Mouse (Mus musculus): ENCODE data around the gene Tuba8. TPM values are rescaled to one million over a fixed set of nuclear protein-coding genes. Genes with fewer than 3 reads are reported as not detected.

The Tuba8 gene
- polyA plus RNA-seq, 1 experiment from 2014 or later = 0.53 TPM

- Histone ChIP-seq H3K27me3 (ENCODE audit: control insufficient read depth, insufficient read depth, low read length) (peaks cover 13% of the 10 kb centered on the region), H3K4me3 (ENCODE audit: low read depth, low read length) (no peak overlapping the region), H3K9me3 (replicated peaks; ENCODE audit: control insufficient read depth, low read length) (no peaks in the 10 kb centered on the region), H3K27ac (replicated peaks; ENCODE audit: low read depth, low read length) (no peak overlapping the region), H3K4me2 (ENCODE audit: low read depth, low read length) (no peak overlapping the region), H3K9ac (replicated peaks; ENCODE audit: low read length) (no peak overlapping the region), H3K4me1 (ENCODE audit: control insufficient read depth, insufficient read depth, low read length) (no peaks in the 10 kb centered on the region; the same call in 1 of the 2 replicates), H3K36me3 (replicated peaks; ENCODE audit: control insufficient read depth, insufficient read depth, low read depth, low read length) (no peaks in the 10 kb centered on the region)
- DNase-seq (ENCODE audit: low spot score) = no peak
- WGBS = 84% methylated on average over 5 of the region's 5 CpGs
- ATAC-seq (replicated peaks; ENCODE audit: insufficient number of reproducible peaks, low FRiP score, low TSS enrichment, low read depth) = no peak
These were observed 4.0 kb upstream of the Tuba8 start for GRCm38 (mm10) chr6:121206481-121206880.

- no peak for ATAC-seq (replicated peaks; ENCODE audit: insufficient number of reproducible peaks, low FRiP score, low TSS enrichment, low read depth)
- DNase-seq (ENCODE audit: low spot score) = no peak
- Histone ChIP-seq H3K36me3 (replicated peaks; ENCODE audit: control insufficient read depth, insufficient read depth, low read depth, low read length) (no peaks in the 10 kb centered on the region), H3K9ac (replicated peaks; ENCODE audit: low read length) (no peak overlapping the region), H3K4me3 (ENCODE audit: low read depth, low read length) (no peak overlapping the region), H3K4me2 (ENCODE audit: low read depth, low read length) (no peak overlapping the region), H3K4me1 (ENCODE audit: control insufficient read depth, insufficient read depth, low read length) (no peaks in the 10 kb centered on the region; the same call in 1 of the 2 replicates), H3K27ac (replicated peaks; ENCODE audit: low read depth, low read length) (no peak overlapping the region), H3K27me3 (ENCODE audit: control insufficient read depth, insufficient read depth, low read length) (peaks cover 15% of the 10 kb centered on the region), H3K9me3 (replicated peaks; ENCODE audit: control insufficient read depth, low read length) (no peaks in the 10 kb centered on the region)
- WGBS = 71% methylated on average over 2 of the region's 2 CpGs
These were observed 912 bp upstream of the Tuba8 start for GRCm38 (mm10) chr6:121209584-121209983.

- H3K4me1 ChIP-seq (ENCODE audit: control insufficient read depth, insufficient read depth, low read length) = no peaks in the 10 kb centered on the region; the same call in 1 of the 2 replicates
- DNase-seq (ENCODE audit: low spot score) (no peak), ATAC-seq (replicated peaks; ENCODE audit: insufficient number of reproducible peaks, low FRiP score, low TSS enrichment, low read depth) (0 out of 2 replicates have a peak, but pooled peaks have one; percentile 10)
- H3K4me2 ChIP-seq (ENCODE audit: low read depth, low read length) = peak overlapping the region; percentile 93
- H3K36me3 ChIP-seq (replicated peaks; ENCODE audit: control insufficient read depth, insufficient read depth, low read depth, low read length) = no peaks in the 10 kb centered on the region
- peaks cover 15% of the 10 kb centered on the region for H3K27me3 ChIP-seq (ENCODE audit: control insufficient read depth, insufficient read depth, low read length)
- peak overlapping the region; percentile 19; the same call in 1 of the 2 replicates for H3K9ac ChIP-seq (replicated peaks; ENCODE audit: low read length)
- H3K27ac ChIP-seq (replicated peaks; ENCODE audit: low read depth, low read length) = no peak overlapping the region
- WGBS = 2% methylated on average over 12 of the region's 12 CpGs
- H3K4me3 ChIP-seq (ENCODE audit: low read depth, low read length) = peak overlapping the region; percentile 24
- no peaks in the 10 kb centered on the region for H3K9me3 ChIP-seq (replicated peaks; ENCODE audit: control insufficient read depth, low read length)
These were observed 412 bp downstream of the Tuba8 start for GRCm38 (mm10) chr6:121210926-121211289.

- Histone ChIP-seq H3K36me3 (replicated peaks; ENCODE audit: control insufficient read depth, insufficient read depth, low read depth, low read length) (no peaks in the 10 kb centered on the region), H3K9me3 (replicated peaks; ENCODE audit: control insufficient read depth, low read length) (no peaks in the 10 kb centered on the region), H3K4me1 (ENCODE audit: control insufficient read depth, insufficient read depth, low read length) (no peaks in the 10 kb centered on the region; the same call in 1 of the 2 replicates), H3K9ac (replicated peaks; ENCODE audit: low read length) (no peak overlapping the region), H3K4me2 (ENCODE audit: low read depth, low read length) (peak overlapping the region; percentile 1; the same call in 1 of the 2 replicates), H3K4me3 (ENCODE audit: low read depth, low read length) (no peak overlapping the region), H3K27me3 (ENCODE audit: control insufficient read depth, insufficient read depth, low read length) (peaks cover 15% of the 10 kb centered on the region), H3K27ac (replicated peaks; ENCODE audit: low read depth, low read length) (no peak overlapping the region)
- DNase-seq (ENCODE audit: low spot score) (no peak), ATAC-seq (replicated peaks; ENCODE audit: insufficient number of reproducible peaks, low FRiP score, low TSS enrichment, low read depth) (no peak)
- 5% methylated on average over 5 of the region's 5 CpGs for WGBS
These were observed 1.2 kb downstream of the Tuba8 start for GRCm38 (mm10) chr6:121211743-121212142.

GRCm38 (mm10) chr6:121212988-121213387 lies 2.5 kb downstream of the Tuba8 start:
- Histone ChIP-seq H3K27me3 (ENCODE audit: control insufficient read depth, insufficient read depth, low read length) (peaks cover 15% of the 10 kb centered on the region), H3K4me3 (ENCODE audit: low read depth, low read length) (no peak overlapping the region), H3K9ac (replicated peaks; ENCODE audit: low read length) (no peak overlapping the region), H3K27ac (replicated peaks; ENCODE audit: low read depth, low read length) (no peak overlapping the region), H3K36me3 (replicated peaks; ENCODE audit: control insufficient read depth, insufficient read depth, low read depth, low read length) (no peaks in the 10 kb centered on the region), H3K4me2 (ENCODE audit: low read depth, low read length) (no peak overlapping the region), H3K9me3 (replicated peaks; ENCODE audit: control insufficient read depth, low read length) (no peaks in the 10 kb centered on the region), H3K4me1 (ENCODE audit: control insufficient read depth, insufficient read depth, low read length) (no peaks in the 10 kb centered on the region; the same call in 1 of the 2 replicates)
- DNase-seq (ENCODE audit: low spot score) (no peak), ATAC-seq (replicated peaks; ENCODE audit: insufficient number of reproducible peaks, low FRiP score, low TSS enrichment, low read depth) (no peak)
- 67% methylated on average over 4 of the region's 4 CpGs for WGBS

GRCm38 (mm10) chr6:121214221-121214620 lies 3.7 kb downstream of the Tuba8 start:
- Histone ChIP-seq H3K27ac (replicated peaks; ENCODE audit: low read depth, low read length) (no peak overlapping the region), H3K9me3 (replicated peaks; ENCODE audit: control insufficient read depth, low read length) (no peaks in the 10 kb centered on the region), H3K9ac (replicated peaks; ENCODE audit: low read length) (no peak overlapping the region), H3K4me1 (ENCODE audit: control insufficient read depth, insufficient read depth, low read length) (no peaks in the 10 kb centered on the region; the same call in 1 of the 2 replicates), H3K4me2 (ENCODE audit: low read depth, low read length) (no peak overlapping the region), H3K36me3 (replicated peaks; ENCODE audit: control insufficient read depth, insufficient read depth, low read depth, low read length) (no peaks in the 10 kb centered on the region), H3K4me3 (ENCODE audit: low read depth, low read length) (no peak overlapping the region), H3K27me3 (ENCODE audit: control insufficient read depth, insufficient read depth, low read length) (peaks cover 15% of the 10 kb centered on the region)
- DNase-seq (ENCODE audit: low spot score) (no peak), ATAC-seq (replicated peaks; ENCODE audit: insufficient number of reproducible peaks, low FRiP score, low TSS enrichment, low read depth) (no peak)
- 88% methylated on average over 5 of the region's 5 CpGs for WGBS

DNA sequence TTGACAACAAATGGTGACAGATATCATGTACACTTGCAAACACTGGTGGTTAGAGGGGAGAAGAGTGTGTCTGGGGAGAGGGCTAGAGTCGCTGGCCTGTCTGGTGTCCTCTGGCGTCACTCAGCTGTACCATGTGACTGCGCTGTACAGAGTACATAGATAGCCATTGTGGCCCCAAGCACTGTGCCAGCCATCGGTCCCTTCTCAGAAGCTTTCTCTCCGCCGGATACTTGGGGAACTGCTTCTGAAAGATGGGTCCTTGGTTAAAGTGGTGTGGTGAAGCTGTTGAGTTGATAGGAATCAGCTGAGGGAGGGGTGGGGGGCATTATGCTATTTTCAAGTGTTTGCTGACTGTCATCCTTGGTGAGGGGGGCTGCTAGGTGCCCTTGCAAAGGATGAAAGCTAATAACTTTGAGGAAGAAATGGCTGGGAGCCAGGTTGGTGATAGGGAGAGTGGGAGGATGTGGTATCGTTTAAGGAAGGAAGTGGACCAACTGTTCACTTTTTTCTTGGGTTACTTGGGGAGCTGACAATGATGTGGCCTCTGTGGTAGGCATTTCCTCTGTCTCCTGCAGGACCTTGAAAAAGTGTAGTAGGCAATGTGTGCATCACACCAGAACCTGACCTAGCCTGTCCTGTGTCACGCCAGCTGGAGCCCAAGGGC lies 4.3 kb downstream of the Tuba8 start:
- ATAC-seq (replicated peaks; ENCODE audit: insufficient number of reproducible peaks, low FRiP score, low TSS enrichment, low read depth) = no peak
- Histone ChIP-seq H3K4me1 (ENCODE audit: control insufficient read depth, insufficient read depth, low read length) (no peaks in the 10 kb centered on the region; the same call in 1 of the 2 replicates), H3K9me3 (replicated peaks; ENCODE audit: control insufficient read depth, low read length) (no peaks in the 10 kb centered on the region), H3K27me3 (ENCODE audit: control insufficient read depth, insufficient read depth, low read length) (peaks cover 15% of the 10 kb centered on the region), H3K4me2 (ENCODE audit: low read depth, low read length) (no peak overlapping the region), H3K36me3 (replicated peaks; ENCODE audit: control insufficient read depth, insufficient read depth, low read depth, low read length) (no peaks in the 10 kb centered on the region), H3K27ac (replicated peaks; ENCODE audit: low read depth, low read length) (no peak overlapping the region), H3K9ac (replicated peaks; ENCODE audit: low read length) (no peak overlapping the region), H3K4me3 (ENCODE audit: low read depth, low read length) (no peak overlapping the region)
- DNase-seq (ENCODE audit: low spot score) = no peak
- 88% methylated on average over 8 of the region's 8 CpGs for WGBS

- no peak for DNase-seq (ENCODE audit: low spot score)
- no peak overlapping the region for H3K9ac ChIP-seq (replicated peaks; ENCODE audit: low read length)
- no peaks in the 10 kb centered on the region for H3K36me3 ChIP-seq (replicated peaks; ENCODE audit: control insufficient read depth, insufficient read depth, low read depth, low read length)
- no peak for ATAC-seq (replicated peaks; ENCODE audit: insufficient number of reproducible peaks, low FRiP score, low TSS enrichment, low read depth)
- no peak overlapping the region for H3K4me2 ChIP-seq (ENCODE audit: low read depth, low read length)
- WGBS = 84% methylated on average over 5 of the region's 5 CpGs
- H3K27ac ChIP-seq (replicated peaks; ENCODE audit: low read depth, low read length) = no peak overlapping the region
- H3K9me3 ChIP-seq (replicated peaks; ENCODE audit: control insufficient read depth, low read length) = no peaks in the 10 kb centered on the region
- peaks cover 12% of the 10 kb centered on the region for H3K27me3 ChIP-seq (ENCODE audit: control insufficient read depth, insufficient read depth, low read length)
- no peaks in the 10 kb centered on the region; the same call in 1 of the 2 replicates for H3K4me1 ChIP-seq (ENCODE audit: control insufficient read depth, insufficient read depth, low read length)
- no peak overlapping the region for H3K4me3 ChIP-seq (ENCODE audit: low read depth, low read length)
These were observed 4.8 kb downstream of the Tuba8 start for GRCm38 (mm10) chr6:121215336-121215735.
